Mouse (Mus musculus) intestine, postnatal 0 days (tissue): ENCODE results near the gene Pnkd. TPM values are rescaled to one million over a fixed set of nuclear protein-coding genes. Genes with fewer than 3 reads are reported as not detected.

Experiments
- ATAC-seq: fragments of 200-750 bp; cut with Nextera tagmentation; 2 replicates; pipeline ENCODE4 v1.8.0; 2017; ENCODE audit warnings: mild to moderate bottlenecking, moderate TSS enrichment, moderate library complexity
- H3K27ac ChIP-seq: fragments of 300-500 bp; sonication (generic); 2 replicates; pipeline ENCODE4 v1.5.1; 2014; ENCODE audit warnings: mild to moderate bottlenecking, low read depth, low read length, moderate library complexity
- H3K27me3 ChIP-seq: fragments of 300-500 bp; sonication (generic); replicated peaks from 2 replicates; pipeline ENCODE4 v1.6.1; 2014; ENCODE audit warnings: low read length, mixed read lengths; ENCODE audit not compliant: control insufficient read depth, insufficient read depth
- H3K36me3 ChIP-seq: fragments of 300-500 bp; sonication (generic); 2 replicates; pipeline ENCODE4 v1.6.1; 2014; ENCODE audit warnings: mild to moderate bottlenecking, moderate library complexity; ENCODE audit not compliant: control insufficient read depth, insufficient read depth
- H3K4me1 ChIP-seq: fragments of 300-500 bp; sonication (generic); replicated peaks from 2 replicates; pipeline ENCODE4 v1.6.1; 2014; ENCODE audit warnings: antibody characterized with exemption, low read length, mixed read lengths; ENCODE audit not compliant: control insufficient read depth, insufficient read depth
- H3K4me2 ChIP-seq: fragments of 300-500 bp; sonication (generic); replicated peaks from 2 replicates; pipeline ENCODE4 v1.6.1; 2014; ENCODE audit warnings: low read depth, mild to moderate bottlenecking, moderate library complexity
- H3K4me3 ChIP-seq: fragments of 300-500 bp; sonication (generic); 2 replicates; pipeline ENCODE4 v1.5.1; 2014; ENCODE audit warnings: low read depth, low read length
- H3K9ac ChIP-seq: fragments of 300-500 bp; sonication (generic); 2 replicates; pipeline ENCODE4 v1.6.1; 2014; ENCODE audit warnings: mild to moderate bottlenecking, low read depth, low read length
- H3K9me3 ChIP-seq: fragments of 300-500 bp; sonication (generic); 2 replicates; pipeline ENCODE4 v1.6.1; 2016; ENCODE audit warnings: mixed run types; ENCODE audit not compliant: control insufficient read depth
- CTCF ChIP-seq: sonication (generic); IDR thresholded peaks from 2 replicates; pipeline ENCODE4 v1.5.1; 2016; ENCODE audit warnings: low read depth, mild to moderate bottlenecking, control low read depth, antibody characterized with exemption, moderate library complexity
- WGBS: fragments of 180-500 bp; shearing (Covaris S2); extraction: QIAGEN DNeasy Blood & Tissue Kit; methylation state at CpG from one replicate; pipeline ENCODE4 v1.1.7; 2014; 5-methylcytosine and 5-hydroxymethylcytosine counted together
- polyA plus RNA-seq: library from polyadenylated mRNA; unstranded; fragments of >200 nt; fragmentation: Nextera tagmentation; extraction: Ambion mirVana; gene quantifications from 2 replicates; pipeline ENCODE4 v1.2.1, GENCODE M21; 2015

The Pnkd gene
- polyA plus RNA-seq, 1 experiment from 2014 or later, result 107 TPM

- no peak overlapping the region for H3K9ac ChIP-seq
- no peak for TF ChIP-seq CTCF
- no peaks in the 10 kb centered on the region for H3K36me3 ChIP-seq
- no peak overlapping the region for H3K4me2 ChIP-seq
- H3K4me3 ChIP-seq, result no peak overlapping the region
- WGBS, result 75% methylated on average over 4 of the region's 4 CpGs
- H3K4me1 ChIP-seq, result no peaks in the 10 kb centered on the region
- H3K27me3 ChIP-seq, result no peaks in the 10 kb centered on the region
- ATAC-seq, result no peak
- H3K9me3 ChIP-seq, result no peaks in the 10 kb centered on the region
- no peak overlapping the region for H3K27ac ChIP-seq
Observed at GRCm38 (mm10) chr1:74373372-74373771, 88.6 kb downstream of the Pnkd start.

- Histone ChIP-seq H3K27ac (no peak within 1 kb of the TSS), H3K9me3 (no peaks in the 10 kb centered on the region), H3K9ac (no peak within 1 kb of the TSS), H3K4me3 (no peak within 1 kb of the TSS), H3K4me1 (no peaks in the 10 kb centered on the region), H3K27me3 (no peaks in the 10 kb centered on the region), H3K36me3 (no peaks in the 10 kb centered on the region), H3K4me2 (no peak within 1 kb of the TSS)
- 80% methylated on average over 8 of the region's 8 CpGs for WGBS
- TF ChIP-seq CTCF, result no peak
- ATAC-seq, result no peak
Observed at GRCm38 (mm10) chr1:74374980-74375379, 90.2 kb downstream of the Pnkd start, which contains the start of gene Slc11a1. TSS of gene Slc11a1 (plus strand) at chr1:74375195.

- H3K4me1 ChIP-seq, result no peaks in the 10 kb centered on the region
- no peak overlapping the region for H3K4me2 ChIP-seq
- no peaks in the 10 kb centered on the region for H3K27me3 ChIP-seq
- no peak overlapping the region for H3K9ac ChIP-seq
- H3K9me3 ChIP-seq, result no peaks in the 10 kb centered on the region
- no peak overlapping the region for H3K27ac ChIP-seq
- H3K4me3 ChIP-seq, result no peak overlapping the region
- no peak for ATAC-seq
- no peaks in the 10 kb centered on the region for H3K36me3 ChIP-seq
- 75% methylated on average over 10 of the region's 10 CpGs for WGBS
- no peak for TF ChIP-seq CTCF
Observed at GRCm38 (mm10) chr1:74375561-74375960, 90.8 kb downstream of the Pnkd start.

GRCm38 (mm10) chr1:74376396-74376795, 91.7 kb downstream of the Pnkd start:
- Histone ChIP-seq H3K4me3 (no peak overlapping the region), H3K4me1 (no peaks in the 10 kb centered on the region), H3K9ac (no peak overlapping the region), H3K27me3 (no peaks in the 10 kb centered on the region), H3K4me2 (no peak overlapping the region), H3K27ac (no peak overlapping the region), H3K36me3 (no peaks in the 10 kb centered on the region), H3K9me3 (no peaks in the 10 kb centered on the region)
- no peak for ATAC-seq
- 79% methylated on average over 4 of the region's 4 CpGs for WGBS
- no peak for TF ChIP-seq CTCF

- H3K4me3 ChIP-seq, result no peak overlapping the region
- no peaks in the 10 kb centered on the region for H3K36me3 ChIP-seq
- H3K4me1 ChIP-seq, result no peaks in the 10 kb centered on the region
- no peak for TF ChIP-seq CTCF
- 76% methylated on average over 7 of the region's 7 CpGs for WGBS
- H3K9me3 ChIP-seq, result no peaks in the 10 kb centered on the region
- H3K4me2 ChIP-seq, result no peak overlapping the region
- ATAC-seq, result no peak
- H3K27me3 ChIP-seq, result no peaks in the 10 kb centered on the region
- H3K9ac ChIP-seq, result no peak overlapping the region
- H3K27ac ChIP-seq, result no peak overlapping the region
Observed at GRCm38 (mm10) chr1:74379058-74379504, 94.4 kb downstream of the Pnkd start.

GRCm38 (mm10) chr1:74380484-74380883, 95.8 kb downstream of the Pnkd start:
- ATAC-seq, result no peak
- no peak overlapping the region for H3K4me2 ChIP-seq
- 82% methylated on average over 5 of the region's 5 CpGs for WGBS

GRCm38 (mm10) chr1:74381588-74382021, 96.9 kb downstream of the Pnkd start:
- no peak overlapping the region for H3K4me3 ChIP-seq
- H3K4me1 ChIP-seq, result no peaks in the 10 kb centered on the region
- H3K27me3 ChIP-seq, result no peaks in the 10 kb centered on the region
- no peaks in the 10 kb centered on the region; the same call in 1 of the 2 replicates for H3K36me3 ChIP-seq
- H3K27ac ChIP-seq, result no peak overlapping the region
- no peak for TF ChIP-seq CTCF
- ATAC-seq, result no peak
- no peak overlapping the region for H3K4me2 ChIP-seq
- no peak overlapping the region for H3K9ac ChIP-seq
- H3K9me3 ChIP-seq, result no peaks in the 10 kb centered on the region
- WGBS, result 80% methylated on average over 10 of the region's 10 CpGs

More at GRCm38 (mm10) chr1:74380484-74380883, 95.8 kb downstream of the Pnkd start:
- Histone ChIP-seq H3K4me3 (no peak overlapping the region), H3K9ac (no peak overlapping the region), H3K4me1 (no peaks in the 10 kb centered on the region), H3K9me3 (no peaks in the 10 kb centered on the region), H3K27ac (no peak overlapping the region), H3K36me3 (no peaks in the 10 kb centered on the region; the same call in 1 of the 2 replicates), H3K27me3 (no peaks in the 10 kb centered on the region)
- TF ChIP-seq CTCF, result no peak
